Mouse (Mus musculus) ES-Bruce4 (cell line): ENCODE measurements at regions not wholly inside any gene's neighbourhood (a gene's known extent, or its start where the extent isn't known, plus 50 kb on each side); places are given as distances from the start of the nearest gene placed in this dataset.

ENCODE experiments used
- CTCF ChIP-seq: IDR thresholded peaks from one replicate; pipeline ENCODE4 v1.8.1; 2011; ENCODE audit warnings: low read depth, low read length
- EP300 ChIP-seq: IDR thresholded peaks from 2 replicates; pipeline ENCODE4 v1.6.1; 2011; ENCODE audit warnings: low read depth, low read length; ENCODE audit not compliant: insufficient read depth
- POLR2A ChIP-seq: IDR thresholded peaks from one replicate; pipeline ENCODE4 v1.8.1; 2011; ENCODE audit warnings: low read length; ENCODE audit not compliant: insufficient read depth

GRCm38 (mm10) chr15:96167256-96167655 is 120.1 kb upstream of the Arid2 start:
- TF ChIP-seq EP300 (no peak), CTCF (no peak), POLR2A (no peak)
